Mouse (Mus musculus): ENCODE data around the gene Gm20532. TPM values are rescaled to one million over a fixed set of nuclear protein-coding genes. Genes with fewer than 3 reads are reported as not detected.

Gm20532 gene
- polyA plus RNA-seq, 1 experiment from 2014 or later: not detected

DNA sequence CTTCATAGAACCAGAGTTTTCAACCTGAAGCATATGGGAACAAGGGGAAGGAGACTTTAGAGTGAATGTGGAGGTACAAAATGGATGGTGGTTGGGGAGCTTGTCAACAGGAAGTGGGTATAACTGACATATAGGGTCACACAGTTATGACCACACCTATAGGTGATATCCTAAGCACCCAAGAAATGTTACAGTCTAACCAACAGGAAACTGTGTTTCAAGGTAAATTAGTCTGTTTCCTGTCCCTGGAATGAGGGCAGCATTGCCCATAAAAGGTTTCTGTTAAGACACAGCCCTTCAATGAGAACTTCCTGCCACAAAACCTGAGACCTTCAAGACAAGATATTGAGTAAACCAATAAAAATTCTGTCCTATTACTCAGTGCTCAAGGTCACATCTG, 82.3 kb downstream of the Gm20532 start:
- Histone ChIP-seq H3K9me3 (replicated peaks) (no peaks in the 10 kb centered on the region), H3K4me2 (no peak overlapping the region), H3K27me3 (no peaks in the 10 kb centered on the region), H3K4me3 (replicated peaks) (no peak overlapping the region), H3K4me1 (no peaks in the 10 kb centered on the region), H3K9ac (no peak overlapping the region), H3K27ac (no peak overlapping the region), H3K36me3 (no peaks in the 10 kb centered on the region)
- no peak for ATAC-seq (replicated peaks; ENCODE audit: low FRiP score)

DNA sequence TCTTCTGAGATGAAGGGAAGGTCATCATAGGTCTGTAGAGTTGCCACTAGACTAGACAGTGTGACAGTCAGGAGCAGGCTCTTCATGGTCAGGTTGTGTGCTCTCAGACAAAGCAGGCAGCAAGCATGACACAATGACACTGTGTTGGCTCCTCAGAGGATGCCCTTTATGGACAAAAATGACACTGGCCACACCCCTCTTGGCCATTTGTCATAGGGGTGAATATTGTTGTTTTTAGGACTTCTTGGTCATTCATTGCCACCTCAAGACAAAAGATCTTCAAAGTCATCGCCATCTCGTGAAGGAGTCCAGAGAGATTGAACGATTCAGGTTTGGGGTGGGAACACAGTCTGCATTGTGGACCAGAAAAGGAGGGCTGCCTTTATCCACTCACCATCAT, 84.7 kb downstream of the Gm20532 start, which contains the start of gene Lcn4:
Gene Lcn4, minus strand, starts transcription at position 101 of the 400 bp plus-strand sequence.
- H3K27ac ChIP-seq: no peak within 1 kb of the TSS
- no peak within 1 kb of the TSS for H3K4me2 ChIP-seq
- no peak for ATAC-seq (replicated peaks; ENCODE audit: low FRiP score)
- no peak within 1 kb of the TSS for H3K4me3 ChIP-seq (replicated peaks)
- no peak within 1 kb of the TSS for H3K9ac ChIP-seq
- no peaks in the 10 kb centered on the region for H3K27me3 ChIP-seq
- H3K9me3 ChIP-seq (replicated peaks): no peaks in the 10 kb centered on the region
- no peaks in the 10 kb centered on the region for H3K36me3 ChIP-seq
- H3K4me1 ChIP-seq: no peaks in the 10 kb centered on the region
- WGBS: 83% methylated on average over 3 of the region's 3 CpGs

MicroRNA genes within 50 kb of the gene (microRNA counts, 519-probe panel; counts per million panel counts)
- microRNA mmu-miR-126-3p (3,888 counts per million, percentile 94 among the panel's probes with 10 or more counts), microRNA mmu-miR-126-5p (3,355 counts per million, percentile 88 among the panel's probes with 10 or more counts)

Small RNAs within 50 kb of the gene (microRNA-seq; reads per million reads assigned to microRNA genes)
- 1.5 reads per million, percentile 2 among the genes with 10 or more reads in this experiment for gene Mir126a
- not detected for gene Mir126b

Other genes with a start within 250 kb of the Gm20532 start
- 29.8 and 31.9 TPM in 2 replicates for gene Dnlz, start 234.5 kb upstream of the Gm20532 start, polyA plus RNA-seq (2015; fragmentation: Nextera tagmentation; extraction: Ambion mirVana)
- 1.1 and 1.7 TPM in 2 replicates for gene Card9, start 225.7 kb upstream of the Gm20532 start, polyA plus RNA-seq (2015; fragmentation: Nextera tagmentation; extraction: Ambion mirVana)
- gene Snapc4, start 206.0 kb upstream of the Gm20532 start, polyA plus RNA-seq (2015; fragmentation: Nextera tagmentation; extraction: Ambion mirVana): 27.9 and 31.3 TPM in 2 replicates
- gene Entr1, start 197.3 kb upstream of the Gm20532 start, polyA plus RNA-seq (2015; fragmentation: Nextera tagmentation; extraction: Ambion mirVana): 110 and 115 TPM in 2 replicates
- 113 TPM in 2 replicates for gene Pmpca, start 197.3 kb upstream of the Gm20532 start, polyA plus RNA-seq (2015; fragmentation: Nextera tagmentation; extraction: Ambion mirVana)
- 22.4 and 25.8 TPM in 2 replicates for gene Inpp5e, start 177.4 kb upstream of the Gm20532 start, polyA plus RNA-seq (2015; fragmentation: Nextera tagmentation; extraction: Ambion mirVana)
- gene Sec16a, start 141.4 kb upstream of the Gm20532 start, polyA plus RNA-seq (2015; fragmentation: Nextera tagmentation; extraction: Ambion mirVana): 25.3 and 26.0 TPM in 2 replicates
- 22.0 and 24.6 TPM in 2 replicates for gene Notch1, start 70.0 kb upstream of the Gm20532 start, polyA plus RNA-seq (2015; fragmentation: Nextera tagmentation; extraction: Ambion mirVana)
- 218 and 219 TPM in 2 replicates for gene Egfl7, start 6.6 kb upstream of the Gm20532 start, polyA plus RNA-seq (2015; fragmentation: Nextera tagmentation; extraction: Ambion mirVana)
- gene Agpat2, start 17.8 kb downstream of the Gm20532 start, polyA plus RNA-seq (2015; fragmentation: Nextera tagmentation; extraction: Ambion mirVana): 41.7 and 47.7 TPM in 2 replicates
- gene Fam69b, start 41.8 kb downstream of the Gm20532 start, polyA plus RNA-seq (2015; fragmentation: Nextera tagmentation; extraction: Ambion mirVana): 32.9 and 33.1 TPM in 2 replicates
- gene Lcn4, start 84.6 kb downstream of the Gm20532 start, polyA plus RNA-seq (2015; fragmentation: Nextera tagmentation; extraction: Ambion mirVana): not detected in 2 replicates

Measured in kidney, embryonic 15.5 days (tissue).